Mouse (Mus musculus): ENCODE results near the gene Dse.
"Not testable (repeated sequence)": the region's sequence is repeated elsewhere in the genome, so short reads cannot be mapped to it uniquely, and the experiment has no call there.

GRCm38 (mm10) chr10:34252833-34253232 lies 45.3 kb upstream of the Dse start:
- not testable (repeated sequence) for TF ChIP-seq CTCF (IDR thresholded peaks at IDR 0.05; ENCODE audit: control insufficient read depth, insufficient read depth, insufficient read length); USF1 (IDR thresholded peaks at IDR 0.05; ENCODE audit: low read depth); MYOD1 (IDR thresholded peaks at IDR 0.05; ENCODE audit: control insufficient read depth, insufficient read length, low read depth); CEBPB (IDR thresholded peaks at IDR 0.05; ENCODE audit: low read depth); FOSL1 (IDR thresholded peaks at IDR 0.05; ENCODE audit: insufficient read depth, low read length, poor library complexity, severe bottlenecking); MYOG (IDR thresholded peaks at IDR 0.05; ENCODE audit: control insufficient read depth, extremely low read depth, insufficient read length); MAX (IDR thresholded peaks at IDR 0.05)

Data from C2C12 (cell line).